Mouse (Mus musculus) liver, embryonic 11.5 days (tissue): ENCODE results near the gene Tspan9. TPM values are rescaled to one million over a fixed set of nuclear protein-coding genes. Genes with fewer than 3 reads are reported as not detected.

Experiments
- ATAC-seq: fragments of 200-750 bp; cut with Nextera tagmentation; replicated peaks from 2 replicates; pipeline ENCODE4 v1.8.0; 2017; ENCODE audit warnings: moderate number of reproducible peaks, mild to moderate bottlenecking, moderate TSS enrichment, moderate library complexity; ENCODE audit not compliant: low FRiP score
- DNase-seq: peaks from one replicate; pipeline ENCODE4 v3.0.0-alpha.2; 2017; ENCODE audit warnings: low spot score
- H3K27ac ChIP-seq: fragments of 300-500 bp; sonication (generic); 2 replicates; pipeline ENCODE4 v1.5.1; 2014; ENCODE audit warnings: mild to moderate bottlenecking, low read depth, low read length, control low read depth
- H3K27me3 ChIP-seq: fragments of 300-500 bp; sonication (generic); replicated peaks from 2 replicates; pipeline ENCODE4 v1.6.1; 2014; ENCODE audit warnings: low read length, mixed read lengths; ENCODE audit not compliant: control insufficient read depth, insufficient read depth
- H3K36me3 ChIP-seq: fragments of 300-500 bp; sonication (generic); 2 replicates; pipeline ENCODE4 v1.6.1; 2014; ENCODE audit warnings: mild to moderate bottlenecking, low read length, moderate library complexity, mixed read lengths; ENCODE audit not compliant: control insufficient read depth, insufficient read depth
- H3K4me1 ChIP-seq: fragments of 300-500 bp; sonication (generic); replicated peaks from 2 replicates; pipeline ENCODE4 v1.6.1; 2014; ENCODE audit warnings: low read length, mixed read lengths; ENCODE audit not compliant: control insufficient read depth, insufficient read depth
- H3K4me2 ChIP-seq: fragments of 300-500 bp; sonication (generic); 2 replicates; pipeline ENCODE4 v1.6.1; 2014; ENCODE audit warnings: mild to moderate bottlenecking, control low read depth, moderate library complexity
- H3K4me3 ChIP-seq: fragments of 300-500 bp; sonication (generic); 2 replicates; pipeline ENCODE4 v1.5.1; 2014; ENCODE audit warnings: low read depth, low read length, control low read depth
- H3K9ac ChIP-seq: fragments of 300-500 bp; sonication (generic); 2 replicates; pipeline ENCODE4 v1.6.1; 2014; ENCODE audit warnings: low read depth, low read length, control low read depth
- H3K9me3 ChIP-seq: fragments of 300-500 bp; sonication (generic); 2 replicates; pipeline ENCODE4 v1.6.1; 2016; ENCODE audit warnings: low read length, inconsistent platforms, mixed read lengths; ENCODE audit not compliant: control insufficient read depth
- WGBS: fragments of 180-500 bp; shearing (Covaris S2); extraction: QIAGEN DNeasy Blood & Tissue Kit; methylation state at CpG from one replicate; pipeline ENCODE4 v1.1.7; 2014; 5-methylcytosine and 5-hydroxymethylcytosine counted together
- polyA plus RNA-seq: library from polyadenylated mRNA; unstranded; fragments of >200 nt; fragmentation: Nextera tagmentation; extraction: Ambion mirVana; gene quantifications from 2 replicates; pipeline ENCODE4 v1.2.1, GENCODE M21; 2014

Gene Tspan9
- 46.3 and 46.9 TPM in 2 replicates for polyA plus RNA-seq

DNA sequence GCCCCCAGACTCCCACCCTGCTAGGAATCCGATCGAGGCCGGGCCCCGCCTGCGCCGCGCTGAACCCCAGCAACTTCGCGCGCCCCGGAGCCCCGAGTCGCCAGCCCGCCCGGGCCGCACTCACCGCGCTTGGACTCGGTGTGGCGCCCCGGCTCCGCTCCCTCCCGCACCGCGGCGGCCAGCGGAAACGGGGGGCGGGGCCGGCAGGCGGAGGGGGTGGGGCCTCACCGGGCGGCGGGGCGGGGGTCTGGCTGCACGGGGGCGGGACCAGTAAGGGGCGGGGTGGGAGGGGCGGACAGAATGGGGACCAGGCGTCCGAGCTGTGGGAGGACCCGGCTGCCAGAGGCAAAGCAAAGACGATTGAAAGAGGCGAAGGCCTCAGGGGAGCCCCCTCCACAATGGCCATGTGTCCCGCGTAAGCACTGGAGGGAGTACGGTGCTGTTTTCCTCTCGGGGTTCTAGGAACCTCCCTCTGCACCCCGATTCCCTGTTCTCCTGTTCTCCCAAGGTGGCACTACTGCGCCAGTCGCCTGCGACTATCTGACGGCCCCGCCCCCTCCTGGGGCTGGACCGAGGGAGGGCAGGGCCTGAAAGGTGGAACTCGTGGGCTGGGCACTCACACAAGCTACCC lies at the start of gene Tspan9:
Gene Tspan9, minus strand, starts transcription at position 205 of the 631 bp plus-strand sequence.
- Histone ChIP-seq H3K36me3 (no peaks in the 10 kb centered on the region), H3K4me2 (peak within 1 kb of the TSS; percentile 84), H3K27ac (peak within 1 kb of the TSS; percentile 32; the same call in 1 of the 2 replicates), H3K9ac (peak within 1 kb of the TSS; percentile 58), H3K27me3 (0 out of 2 replicates have a peak, but pooled peaks cover 4% of the 10 kb centered on the region), H3K9me3 (no peaks in the 10 kb centered on the region), H3K4me3 (peak within 1 kb of the TSS; percentile 69), H3K4me1 (0 out of 2 replicates have a peak, but pooled peaks cover 3% of the 10 kb centered on the region)
- DNase-seq = peak; percentile 78
- WGBS = under 1% methylated on average over 45 of the region's 56 CpGs
- ATAC-seq = peak; percentile 88

DNA sequence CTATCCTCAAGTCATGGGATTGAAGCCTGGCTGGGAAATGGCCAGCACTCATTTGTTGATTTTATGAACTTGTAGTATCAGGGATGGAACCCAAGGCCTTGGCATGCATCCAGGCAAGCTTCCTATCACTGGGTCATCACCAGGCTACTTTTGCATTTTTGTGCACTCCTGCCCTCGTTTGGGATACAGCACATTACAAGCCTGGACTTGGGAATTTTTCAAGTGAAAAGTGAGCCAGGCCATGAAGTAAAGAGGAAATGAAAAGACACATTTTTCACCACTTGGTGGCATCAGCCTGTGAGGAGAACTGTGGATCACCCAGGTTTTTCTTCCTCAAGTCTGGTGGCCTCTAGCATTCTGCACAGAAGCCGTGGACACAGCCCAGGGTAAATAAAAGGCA lies 40.1 kb upstream of the Tspan9 start:
- Histone ChIP-seq H3K4me1 (no peaks in the 10 kb centered on the region), H3K9me3 (no peaks in the 10 kb centered on the region), H3K4me3 (no peak overlapping the region), H3K4me2 (no peak overlapping the region), H3K27me3 (no peaks in the 10 kb centered on the region), H3K9ac (no peak overlapping the region), H3K36me3 (no peaks in the 10 kb centered on the region), H3K27ac (no peak overlapping the region)
- DNase-seq = no peak
- no peak for ATAC-seq
- WGBS = 39% methylated on average over 2 of the region's 2 CpGs

DNA sequence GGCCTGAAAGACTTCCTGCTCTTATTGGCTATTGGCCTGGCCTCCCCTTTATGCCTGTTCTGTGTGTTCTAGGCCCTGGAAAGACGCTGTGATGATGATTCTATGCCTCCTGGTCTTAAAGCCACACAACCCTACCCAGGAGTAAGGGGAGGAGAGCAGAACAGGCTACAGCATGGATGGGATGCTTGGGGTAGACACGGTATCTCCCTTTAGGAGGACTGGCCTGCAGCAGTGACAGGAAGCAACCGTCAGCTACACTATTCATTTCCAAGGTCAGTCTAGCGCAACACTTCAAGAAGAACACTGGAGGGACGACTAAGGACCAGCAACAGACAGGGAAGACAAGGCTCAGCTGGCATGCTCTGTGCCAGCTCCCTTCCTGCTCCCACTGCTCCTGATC lies 37.8 kb upstream of the Tspan9 start:
- H3K4me3 ChIP-seq = no peak overlapping the region
- no peak for ATAC-seq
- no peak overlapping the region for H3K4me2 ChIP-seq
- DNase-seq = no peak
- no peaks in the 10 kb centered on the region for H3K36me3 ChIP-seq
- H3K9me3 ChIP-seq = no peaks in the 10 kb centered on the region
- WGBS = 65% methylated on average over 5 of the region's 5 CpGs
- no peaks in the 10 kb centered on the region for H3K4me1 ChIP-seq
- no peak overlapping the region for H3K9ac ChIP-seq
- no peaks in the 10 kb centered on the region for H3K27me3 ChIP-seq
- no peak overlapping the region for H3K27ac ChIP-seq

DNA sequence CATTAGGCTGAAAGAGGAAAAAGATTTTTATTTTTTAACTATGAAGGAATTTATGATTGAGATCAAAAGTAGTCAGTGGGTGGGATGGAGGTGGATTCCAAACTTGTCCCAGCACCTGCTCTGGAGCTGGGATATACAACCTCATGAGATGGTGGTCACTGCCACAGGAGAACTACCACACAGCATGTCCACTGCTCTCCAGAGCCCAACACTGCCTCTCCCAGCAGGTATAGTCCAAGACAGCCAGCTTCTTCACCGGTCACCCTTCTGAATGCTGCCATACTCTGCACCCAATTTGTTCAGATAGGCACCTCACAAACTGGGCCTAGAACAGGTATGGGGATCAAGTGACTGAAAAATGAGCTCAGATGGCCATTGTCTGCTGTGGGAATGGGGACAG lies 36.3 kb upstream of the Tspan9 start:
- no peak for ATAC-seq
- no peak for DNase-seq
- Histone ChIP-seq H3K9me3 (no peaks in the 10 kb centered on the region), H3K9ac (no peak overlapping the region), H3K27ac (no peak overlapping the region), H3K36me3 (no peaks in the 10 kb centered on the region), H3K4me1 (no peaks in the 10 kb centered on the region), H3K27me3 (no peaks in the 10 kb centered on the region), H3K4me3 (no peak overlapping the region), H3K4me2 (no peak overlapping the region)
- WGBS = 97% methylated on average over 1 of the region's 1 CpGs

DNA sequence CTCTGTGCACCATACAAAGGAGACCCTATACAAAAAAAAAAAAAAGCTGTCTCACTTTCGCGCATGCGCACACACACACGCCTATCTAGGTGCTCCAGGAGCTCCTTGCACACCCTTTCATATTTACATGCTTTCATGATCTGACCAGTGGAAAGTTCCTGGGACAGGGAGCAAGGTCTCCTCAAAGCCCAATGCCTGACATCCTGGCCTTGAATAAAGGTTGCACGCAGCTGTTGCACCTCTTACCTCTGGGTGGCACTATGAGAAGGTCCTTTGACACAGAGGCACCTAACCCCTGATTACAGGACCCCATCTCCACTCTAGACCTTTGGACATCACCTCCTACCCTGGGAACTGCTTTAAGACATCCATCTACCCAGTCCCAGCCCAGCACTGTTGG lies 35.9 kb upstream of the Tspan9 start:
- H3K36me3 ChIP-seq = no peaks in the 10 kb centered on the region
- no peaks in the 10 kb centered on the region for H3K27me3 ChIP-seq
- H3K9ac ChIP-seq = no peak overlapping the region
- H3K4me1 ChIP-seq = no peaks in the 10 kb centered on the region
- no peak overlapping the region for H3K27ac ChIP-seq
- H3K4me3 ChIP-seq = no peak overlapping the region
- 70% methylated on average over 5 of the region's 5 CpGs for WGBS
- ATAC-seq (no peak), DNase-seq (no peak)
- no peaks in the 10 kb centered on the region for H3K9me3 ChIP-seq
- no peak overlapping the region for H3K4me2 ChIP-seq

DNA sequence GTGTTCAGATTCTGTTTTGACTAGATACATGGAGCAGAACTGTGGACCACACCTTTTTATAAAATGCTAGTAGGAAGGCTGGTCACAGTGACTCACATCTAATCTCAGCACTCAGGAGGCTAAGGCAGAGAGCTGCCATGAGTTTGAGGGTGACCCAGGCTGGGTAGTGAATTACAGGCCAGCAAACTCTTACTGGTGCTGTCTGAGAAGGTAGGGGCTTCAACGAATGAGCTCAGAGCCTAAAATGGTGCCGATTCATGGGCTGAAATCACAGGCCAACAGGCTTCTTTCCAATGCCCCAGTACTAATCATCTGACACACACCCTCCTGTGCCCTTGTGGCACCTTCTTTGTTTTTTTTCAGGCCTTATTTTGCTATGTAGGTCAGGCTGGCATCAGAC lies 35.3 kb upstream of the Tspan9 start:
- ATAC-seq (no peak), DNase-seq (no peak)
- H3K27ac ChIP-seq = no peak overlapping the region

DNA sequence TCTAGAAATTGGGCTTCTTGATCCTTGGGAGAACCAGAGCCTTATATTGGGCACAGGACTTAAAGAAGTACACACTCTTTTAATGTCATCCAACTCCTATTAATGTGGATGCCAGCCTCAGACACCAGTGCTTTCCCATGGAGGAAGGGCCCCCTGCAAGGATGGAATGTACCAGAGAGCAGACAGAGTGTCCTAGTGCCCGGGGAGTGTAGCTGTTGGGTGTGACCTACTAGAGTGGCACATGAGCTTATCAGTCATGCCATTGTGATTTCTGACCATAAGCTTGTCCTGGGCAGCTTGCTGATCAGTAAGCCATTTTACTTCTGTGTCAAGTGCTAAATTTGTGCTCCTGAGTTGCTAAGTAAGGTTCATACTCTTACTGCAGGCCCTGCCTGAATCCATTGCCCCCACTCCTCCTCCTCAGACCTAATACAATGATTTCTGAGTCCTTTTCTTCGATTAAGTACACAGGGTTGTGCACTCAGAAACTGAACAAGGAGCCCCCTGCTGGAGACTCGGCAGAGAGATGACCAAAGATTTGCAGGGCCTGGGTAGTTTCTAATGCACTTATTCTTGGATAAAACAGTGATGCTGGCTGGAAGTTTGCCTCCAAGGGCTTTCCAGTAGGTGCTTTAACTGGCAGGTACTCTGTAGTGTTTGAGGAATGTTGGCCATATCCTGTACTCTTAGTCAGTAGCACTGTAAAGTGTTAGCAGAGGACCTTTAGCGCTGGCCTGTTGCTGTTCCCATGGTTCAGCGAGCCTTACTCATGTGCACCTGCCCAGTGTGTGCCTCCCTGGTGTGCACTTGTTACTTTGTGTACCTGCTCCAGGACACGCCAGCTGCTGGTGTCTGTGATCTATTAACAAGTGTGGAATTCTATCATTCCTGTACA lies 25.6 kb upstream of the Tspan9 start:
- H3K9ac ChIP-seq = no peak overlapping the region
- 62% methylated on average over 6 of the region's 6 CpGs for WGBS
- no peak overlapping the region for H3K4me2 ChIP-seq
- H3K4me1 ChIP-seq = no peaks in the 10 kb centered on the region
- DNase-seq (no peak), ATAC-seq (no peak)
- no peaks in the 10 kb centered on the region for H3K9me3 ChIP-seq
- H3K4me3 ChIP-seq = no peak overlapping the region
- no peaks in the 10 kb centered on the region for H3K36me3 ChIP-seq
- H3K27ac ChIP-seq = no peak overlapping the region
- no peaks in the 10 kb centered on the region for H3K27me3 ChIP-seq

More for the DNA sequence above, 35.3 kb upstream of the Tspan9 start:
- 91% methylated on average over 2 of the region's 2 CpGs for WGBS
- no peak overlapping the region for H3K4me3 ChIP-seq
- H3K4me2 ChIP-seq = no peak overlapping the region
- no peaks in the 10 kb centered on the region for H3K9me3 ChIP-seq
- H3K4me1 ChIP-seq = no peaks in the 10 kb centered on the region
- no peak overlapping the region for H3K9ac ChIP-seq
- no peaks in the 10 kb centered on the region for H3K27me3 ChIP-seq
- H3K36me3 ChIP-seq = no peaks in the 10 kb centered on the region

DNA sequence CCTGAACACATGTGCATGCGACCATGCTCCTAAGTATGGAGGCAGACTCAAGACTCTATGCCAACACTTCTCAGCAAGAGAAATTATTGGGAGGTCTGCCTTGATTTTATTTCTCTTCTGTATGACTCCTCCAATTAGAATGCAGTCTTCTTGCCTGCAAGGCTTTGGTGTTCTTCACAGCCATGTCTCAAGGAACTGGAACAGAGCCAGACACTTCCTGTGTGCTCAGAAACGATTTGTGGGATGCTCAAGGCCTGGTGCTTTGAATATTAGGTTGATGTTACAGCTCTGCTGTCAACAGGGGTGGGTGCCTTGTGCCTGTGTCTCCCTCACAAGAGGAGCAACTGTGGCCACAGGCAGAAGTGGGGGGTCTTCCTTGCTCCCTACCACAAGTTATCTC lies 22.2 kb upstream of the Tspan9 start:
- H3K4me1 ChIP-seq = no peaks in the 10 kb centered on the region
- H3K27ac ChIP-seq = no peak overlapping the region
- no peak for DNase-seq
- H3K4me3 ChIP-seq = no peak overlapping the region
- no peaks in the 10 kb centered on the region for H3K9me3 ChIP-seq
- ATAC-seq = no peak
- no peaks in the 10 kb centered on the region for H3K36me3 ChIP-seq
- H3K4me2 ChIP-seq = no peak overlapping the region
- no peak overlapping the region for H3K9ac ChIP-seq
- 57% methylated on average over 2 of the region's 2 CpGs for WGBS
- no peaks in the 10 kb centered on the region for H3K27me3 ChIP-seq
